Mouse (Mus musculus): ENCODE measurements around the gene Idnk. TPM values are rescaled to one million over a fixed set of nuclear protein-coding genes. Genes with fewer than 3 reads are reported as not detected.
"Not testable (repeated sequence)": the region's sequence is repeated elsewhere in the genome, so short reads cannot be mapped to it uniquely, and the experiment has no call there.

Gene Idnk
- 10 to 100 TPM; 16.7 to 17.6 TPM for total RNA-seq (2021)

GRCm38 (mm10) chr13:58157447-58158098, at the start of gene Idnk:
Gene Idnk (plus strand): TSS chr13:58157649.
- DNase-seq = peak; percentile 93

- DNase-seq = no peak
These were observed 46.1 kb upstream of the Idnk start for GRCm38 (mm10) chr13:58111306-58111705.

- DNase-seq = no peak
These were observed 45.3 kb upstream of the Idnk start for GRCm38 (mm10) chr13:58112191-58112590.

GRCm38 (mm10) chr13:58112601-58113041, 44.8 kb upstream of the Idnk start:
- peak; percentile 25 for DNase-seq

- DNase-seq = peak; percentile 74
These were observed 44.2 kb upstream of the Idnk start, which contains the start of gene Klhl3 for GRCm38 (mm10) chr13:58113061-58113900. Gene Klhl3 (minus strand): TSS chr13:58113592.

- peak; percentile 63 for DNase-seq
These were observed 42.2 kb upstream of the Idnk start for GRCm38 (mm10) chr13:58115227-58115626.

GRCm38 (mm10) chr13:58116801-58117200, 40.6 kb upstream of the Idnk start:
- DNase-seq = no peak

DNA sequence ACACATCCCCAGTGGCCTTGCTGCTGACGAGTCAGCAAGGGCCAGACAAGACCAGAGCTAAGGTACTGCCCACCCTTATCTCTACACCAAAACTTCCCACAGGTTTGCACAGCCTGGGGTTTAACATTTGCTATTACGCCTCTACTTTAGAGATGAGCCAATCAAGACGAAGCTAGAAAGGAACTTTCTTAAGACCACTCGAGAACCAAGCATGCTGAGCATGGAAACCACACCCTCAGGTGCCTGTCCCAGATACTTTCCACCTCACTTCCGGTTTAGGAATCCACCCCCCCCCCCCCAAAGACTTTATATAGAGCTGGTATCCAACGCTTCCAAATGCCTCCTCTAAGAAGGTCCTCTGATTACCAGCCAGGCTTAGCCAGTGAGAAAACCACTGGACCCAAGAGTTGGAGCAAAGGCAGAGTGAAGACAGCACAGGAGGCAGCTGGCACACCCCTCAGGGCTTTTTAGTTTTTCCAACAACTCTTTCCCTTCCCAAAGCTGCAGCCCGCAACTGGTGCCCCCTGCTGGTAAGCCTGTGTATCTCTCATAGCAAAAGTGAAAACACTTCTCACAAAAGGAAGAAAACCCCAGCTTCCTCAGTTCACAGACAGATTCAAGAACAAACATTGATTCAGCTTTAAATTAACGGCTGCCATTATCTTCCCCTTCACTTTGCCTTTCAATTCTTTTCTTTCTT, 40.0 kb upstream of the Idnk start:
- peak; percentile 89 for DNase-seq

- peak; percentile 40 for DNase-seq
These were observed 34.6 kb upstream of the Idnk start for GRCm38 (mm10) chr13:58122786-58123297.

DNA sequence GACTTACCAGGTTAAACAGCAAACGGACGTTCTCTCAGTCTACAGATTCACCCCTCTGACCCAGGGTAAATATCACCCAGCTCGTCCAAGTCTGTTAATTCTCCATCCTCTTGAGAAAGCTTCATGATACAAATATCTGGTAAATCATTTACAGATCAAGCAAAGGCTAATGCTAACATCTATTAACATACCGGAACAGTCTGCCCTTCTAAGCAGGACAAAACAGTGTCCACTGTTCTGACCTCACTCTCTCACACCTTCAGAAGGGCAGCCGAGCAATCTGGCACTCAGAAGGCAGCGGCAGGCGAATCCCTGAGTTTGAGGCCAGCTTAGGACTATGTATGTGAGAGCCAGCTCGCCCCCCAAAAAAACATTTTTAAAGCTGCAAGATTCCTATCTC, 34.1 kb upstream of the Idnk start:
- no peak for DNase-seq

DNA sequence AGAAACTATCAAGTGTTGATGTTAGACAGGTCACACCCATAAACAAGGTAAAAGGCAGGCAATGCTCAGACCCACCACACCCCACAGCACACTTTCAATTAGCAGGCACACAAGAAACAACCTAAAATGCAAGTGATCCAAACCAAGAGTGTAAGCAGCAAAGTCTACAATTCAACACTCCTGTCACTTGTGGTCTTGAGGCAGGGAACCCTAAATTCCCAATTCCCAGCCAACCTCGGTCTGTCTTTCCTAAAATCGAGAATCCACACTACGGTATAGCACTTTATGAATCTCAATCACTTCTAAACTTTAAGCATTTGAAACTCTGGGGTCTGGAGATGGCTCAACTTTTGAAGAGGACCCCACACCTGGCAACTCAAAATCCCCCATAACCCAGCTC, 33.2 kb upstream of the Idnk start:
- DNase-seq = no peak

GRCm38 (mm10) chr13:58124989-58125388, 32.5 kb upstream of the Idnk start:
- DNase-seq = no peak

DNA sequence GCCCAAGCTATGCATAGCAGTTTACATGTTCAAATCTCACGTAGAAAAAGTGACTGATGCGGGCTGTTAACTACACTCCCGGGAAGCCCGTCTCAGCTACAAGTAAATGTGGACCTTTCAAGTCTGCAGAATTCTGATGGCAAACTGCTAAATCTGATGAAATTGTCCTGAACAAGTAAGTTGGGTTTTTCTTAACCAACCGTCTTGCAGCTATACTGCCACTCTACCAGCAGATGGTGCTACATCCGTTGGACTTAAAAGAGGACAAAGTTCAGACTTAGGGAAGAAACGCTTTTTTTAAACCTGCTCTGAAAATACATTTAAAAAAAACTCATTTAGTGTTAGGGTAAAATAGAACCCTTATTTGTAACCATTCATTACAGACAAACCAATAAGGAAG, 31.3 kb upstream of the Idnk start:
- DNase-seq = peak; percentile 56

DNA sequence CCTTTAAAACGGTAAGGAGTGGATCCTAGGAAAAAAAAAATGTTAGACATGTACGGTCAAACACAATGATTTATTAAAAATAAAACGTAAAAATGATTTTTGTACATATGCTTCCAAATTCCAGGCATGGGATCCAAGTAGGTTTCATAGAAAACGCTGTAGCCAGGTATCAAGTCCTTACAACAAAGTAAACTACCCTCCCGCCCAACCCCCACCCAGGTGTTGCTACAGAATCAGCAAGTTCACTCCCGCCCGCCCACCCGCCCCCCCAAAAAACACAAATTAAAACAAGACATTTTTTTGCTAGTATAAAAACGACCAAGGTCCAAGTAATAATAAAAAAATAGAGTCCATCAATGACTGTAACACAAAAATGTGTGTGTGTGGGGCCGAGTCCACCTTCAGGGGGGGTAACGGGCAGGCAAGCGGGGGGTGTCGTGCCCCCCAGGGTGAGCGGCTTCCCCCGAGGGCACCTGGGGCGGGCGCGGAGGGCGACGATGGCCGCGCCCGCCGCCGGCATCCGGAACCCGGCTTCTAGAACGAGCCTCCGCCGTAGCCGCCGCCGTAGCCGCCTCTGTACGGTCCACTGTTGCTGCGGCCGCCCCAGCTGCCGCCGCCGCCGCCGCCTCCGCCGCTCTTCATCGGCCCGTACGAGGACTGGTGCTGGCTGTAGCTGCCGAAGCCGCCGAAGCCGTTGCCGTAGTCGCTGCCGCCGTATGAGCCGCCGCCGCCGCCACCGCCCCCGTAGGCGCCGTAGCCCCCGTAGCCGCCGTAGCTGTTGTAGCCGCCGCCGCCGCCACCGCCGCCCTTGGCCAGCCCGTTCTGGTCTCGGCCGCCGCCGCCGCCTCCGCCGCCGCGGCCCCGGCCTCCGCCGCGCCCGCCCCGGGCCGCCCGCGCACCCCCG, 30.3 kb upstream of the Idnk start:
- no peak for DNase-seq

DNA sequence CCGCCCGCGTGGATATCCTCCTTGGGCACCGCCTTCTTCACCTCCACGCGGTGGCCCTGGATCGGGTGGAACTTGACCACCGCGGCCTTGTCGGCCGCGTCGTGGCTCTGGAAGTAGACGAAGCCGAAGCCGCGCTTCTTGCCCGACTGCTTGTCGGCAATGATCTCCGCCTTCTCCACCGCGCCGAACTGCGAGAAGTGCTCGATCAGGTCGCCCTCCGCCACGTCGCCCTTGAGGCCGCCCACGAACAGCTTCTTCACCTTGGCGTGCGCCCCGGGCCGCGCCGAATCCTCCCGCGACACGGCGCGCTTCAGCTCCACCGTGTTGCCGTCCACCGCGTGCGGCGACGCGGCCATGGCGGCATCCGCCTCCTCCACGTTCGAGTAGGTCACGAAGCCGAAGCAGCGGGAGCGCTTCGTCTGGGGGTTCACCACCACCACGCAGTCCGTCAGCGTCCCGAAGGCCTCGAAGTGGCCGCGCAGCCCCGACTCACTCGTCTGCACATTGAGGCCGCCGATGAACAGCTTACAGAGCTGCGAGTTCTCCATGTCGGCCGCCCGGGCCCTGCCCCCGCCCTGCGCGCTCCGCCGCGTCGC, 29.6 kb upstream of the Idnk start:
- peak; percentile 64 for DNase-seq

- DNase-seq = peak; percentile 97
These were observed 29.1 kb upstream of the Idnk start, which contains the start of gene Hnrnpa0 for GRCm38 (mm10) chr13:58128396-58128767. Gene Hnrnpa0 (minus strand): TSS chr13:58128556.

- peak; percentile 97 for DNase-seq
These were observed 28.4 kb upstream of the Idnk start for GRCm38 (mm10) chr13:58128768-58129671.

GRCm38 (mm10) chr13:58129687-58130246, 27.7 kb upstream of the Idnk start:
- no peak for DNase-seq

DNA sequence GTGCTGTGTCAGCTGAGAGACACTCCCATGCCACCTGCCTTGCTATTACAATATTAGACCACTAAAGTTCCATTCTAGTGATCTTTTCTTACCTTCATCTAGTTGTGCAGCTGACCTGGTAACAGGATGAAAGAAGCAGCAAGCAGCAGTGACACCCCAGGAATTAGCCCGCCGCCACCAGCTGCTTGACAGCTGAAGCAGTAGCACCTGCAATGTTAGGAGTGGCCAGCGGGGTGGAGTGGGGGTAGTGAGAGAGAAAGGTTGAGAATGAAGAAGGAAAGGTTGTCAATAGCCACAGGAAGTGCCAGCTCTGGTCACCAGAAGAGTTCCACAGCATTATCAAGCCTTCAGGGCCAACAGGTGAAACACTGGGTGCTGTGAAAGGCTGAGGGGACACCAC, 25.8 kb upstream of the Idnk start:
- no peak for DNase-seq

- DNase-seq = not testable (repeated sequence)
These were observed 10.8 kb upstream of the Idnk start for GRCm38 (mm10) chr13:58146603-58147002.
